Mouse (Mus musculus) embryonic fibroblast, embryonic 13.5 days (primary cell): ENCODE measurements around the gene Prkacb.

Source experiments
- CTCF ChIP-seq: IDR thresholded peaks from 2 replicates; pipeline ENCODE4 v1.5.1; 2011; ENCODE audit warnings: mild to moderate bottlenecking, control low read depth, low read length, moderate library complexity, borderline replicate concordance; ENCODE audit not compliant: insufficient read depth
- POLR2A ChIP-seq: IDR thresholded peaks from 2 replicates; pipeline ENCODE4 v1.6.1; 2011; ENCODE audit warnings: low read depth, mild to moderate bottlenecking, control low read depth, low read length, moderate library complexity

DNA sequence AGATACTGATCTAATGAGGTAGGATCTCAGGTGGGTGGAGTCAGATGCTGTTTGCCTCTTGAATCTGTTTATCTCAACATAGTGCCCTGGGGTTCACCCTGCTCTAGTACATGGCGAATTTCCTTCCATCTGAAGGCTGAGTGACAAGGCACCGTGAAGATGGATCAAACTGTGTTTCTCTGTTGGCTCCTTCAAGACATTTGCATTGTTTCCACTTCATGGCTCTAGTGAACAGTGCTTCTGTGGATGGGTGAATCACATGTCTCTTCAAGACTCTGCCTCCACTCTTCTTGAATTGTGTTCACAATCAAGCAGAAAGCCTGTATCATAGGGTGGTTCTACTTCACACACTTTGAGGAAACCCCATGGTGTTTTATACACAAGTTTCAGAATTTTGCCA, 47.5 kb upstream of the Prkacb start:
- TF ChIP-seq POLR2A, result no peak
- no peak for TF ChIP-seq CTCF
